Mouse (Mus musculus) G1E-ER4 (cell line): Measurements from ENCODE around the gene Kpnb1. TPM values are rescaled to one million over a fixed set of nuclear protein-coding genes. Genes with fewer than 3 reads are reported as not detected.

ENCODE experiments used
- GATA1 ChIP-seq: IDR thresholded peaks from one replicate; pipeline ENCODE4 v1.8.0; 2012; ENCODE audit warnings: low read length, inconsistent platforms
- polyA plus RNA-seq: library from polyadenylated mRNA; stranded (reverse); fragments of >175 nt; gene quantifications from 2 replicates; pipeline ENCODE4 v1.2.3, GENCODE M21; 2012

The Kpnb1 gene
- polyA plus RNA-seq, result 49.2 and 62.1 TPM in 2 replicates

DNA sequence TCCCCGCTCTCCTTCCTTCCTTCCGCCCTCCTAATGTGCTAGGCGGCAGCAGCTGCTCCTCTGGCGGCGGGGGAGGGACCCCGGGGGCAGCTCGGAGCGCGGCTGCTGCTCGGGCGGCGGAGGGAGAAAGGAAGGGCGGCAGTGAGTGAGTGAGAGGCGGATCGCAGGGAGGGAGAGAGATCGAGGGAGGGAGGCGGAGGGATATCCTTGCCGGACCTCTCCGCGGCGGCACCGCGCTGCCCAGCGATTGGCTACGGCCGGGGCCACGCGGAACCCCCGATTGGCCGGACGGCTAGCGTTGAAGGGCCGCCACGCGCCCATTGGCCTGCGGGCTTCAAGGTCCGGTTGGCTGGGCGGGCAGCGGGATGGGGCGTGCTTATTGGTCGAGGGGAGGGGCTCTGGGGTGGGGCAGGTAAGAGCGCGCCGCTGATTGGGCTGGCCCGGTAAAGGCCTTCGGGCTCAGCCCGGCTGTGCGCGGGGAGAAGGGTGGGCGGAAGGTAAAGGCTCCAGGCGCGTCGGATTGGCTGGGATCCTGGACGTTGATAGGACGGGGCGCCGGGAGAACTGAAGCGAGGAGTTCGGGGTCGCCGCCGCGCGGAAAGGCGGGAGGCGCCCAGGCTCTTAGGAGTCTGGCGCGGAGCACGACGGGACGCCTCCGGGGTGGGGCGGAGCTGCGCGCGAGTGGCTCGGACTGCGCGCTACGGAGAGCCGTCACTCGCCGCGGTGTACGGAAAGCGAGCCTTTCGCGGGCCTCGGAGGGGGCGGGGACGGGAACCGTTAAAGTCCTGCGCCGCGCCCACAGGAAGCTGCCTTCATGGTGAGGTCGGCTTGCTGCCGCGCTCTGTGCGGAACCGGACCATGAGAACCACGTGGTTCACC lies at the start of gene Kpnb1:
Kpnb1 (minus strand) TSS at position 118 of the 879 bp plus-strand sequence.
- no peak for TF ChIP-seq GATA1

DNA sequence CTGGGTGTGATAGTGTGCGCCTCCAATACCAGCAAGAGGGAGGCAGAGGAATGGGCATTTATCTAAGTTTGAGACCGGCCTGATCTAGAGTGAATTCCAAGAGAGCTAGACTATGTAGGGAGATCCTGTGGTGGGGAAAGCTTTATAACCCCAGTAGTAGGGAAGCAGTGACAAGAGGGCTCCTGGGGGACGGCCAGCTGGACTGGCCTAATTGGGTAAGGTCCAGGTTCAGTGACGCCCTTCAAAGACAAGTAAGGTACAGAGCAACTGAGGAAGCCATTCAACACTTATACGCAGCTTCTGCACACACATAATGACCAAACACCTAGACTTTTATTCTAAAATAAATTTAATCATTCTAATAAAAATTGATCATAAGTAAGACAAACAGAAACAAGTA lies 44.8 kb upstream of the Kpnb1 start:
- no peak for TF ChIP-seq GATA1

DNA sequence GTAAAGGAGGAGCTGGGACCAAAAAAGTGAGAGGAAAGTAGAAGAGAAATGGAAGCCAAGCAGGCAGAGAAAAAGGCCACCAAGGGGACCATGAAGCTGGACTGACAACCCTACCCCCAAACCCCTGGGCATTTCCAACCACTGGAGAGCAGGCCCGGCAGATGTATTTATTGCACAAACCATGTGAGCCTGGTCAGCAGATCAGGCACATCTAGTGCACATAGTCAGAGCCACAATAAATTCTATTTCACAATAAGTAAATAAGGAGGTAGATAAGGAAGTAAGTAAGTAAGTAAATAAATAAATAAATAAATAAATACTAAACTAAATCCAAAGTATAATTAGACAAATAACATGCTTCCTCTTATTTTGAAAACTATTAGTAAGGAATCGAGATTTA lies 41.7 kb upstream of the Kpnb1 start:
- no peak for TF ChIP-seq GATA1

DNA sequence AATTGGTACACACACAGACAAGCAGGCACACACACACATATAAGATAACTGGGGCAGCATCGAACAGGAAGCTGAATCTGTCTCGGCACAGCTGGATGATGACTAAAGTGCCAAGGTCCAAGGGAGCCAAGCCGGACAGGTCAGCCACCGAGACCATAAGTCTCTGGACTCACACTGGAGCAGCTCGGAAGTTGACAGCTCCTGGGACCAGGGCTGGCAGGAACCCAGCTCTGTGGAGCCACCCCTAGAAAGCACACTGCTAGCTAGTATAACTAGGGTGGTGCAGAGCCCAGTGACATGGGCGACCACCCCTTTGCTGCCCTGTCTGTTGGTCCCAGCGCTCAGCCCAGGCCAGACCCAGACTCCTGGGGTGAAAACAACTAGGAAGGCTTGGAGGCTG lies 41.3 kb upstream of the Kpnb1 start:
- TF ChIP-seq GATA1, result no peak

DNA sequence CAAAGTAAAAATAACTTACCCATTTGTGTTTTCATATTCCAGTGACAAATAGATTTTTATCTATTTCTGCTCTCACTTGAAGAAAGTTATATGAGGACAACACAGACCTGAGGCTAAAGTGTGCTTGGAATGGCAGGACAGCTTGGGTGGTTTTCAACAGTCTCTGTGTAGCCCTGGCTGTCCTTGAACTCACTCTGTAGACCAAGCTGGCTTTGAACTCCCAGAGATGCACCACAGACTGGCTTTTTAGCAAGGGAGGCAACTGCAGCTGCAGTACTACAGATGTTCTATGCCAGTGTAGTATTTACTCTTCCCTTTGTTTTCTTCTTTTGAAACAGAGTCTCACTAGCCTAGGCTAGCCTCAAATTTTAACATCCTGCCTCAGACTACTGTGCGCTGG lies 38.5 kb upstream of the Kpnb1 start:
- TF ChIP-seq GATA1, result no peak

DNA sequence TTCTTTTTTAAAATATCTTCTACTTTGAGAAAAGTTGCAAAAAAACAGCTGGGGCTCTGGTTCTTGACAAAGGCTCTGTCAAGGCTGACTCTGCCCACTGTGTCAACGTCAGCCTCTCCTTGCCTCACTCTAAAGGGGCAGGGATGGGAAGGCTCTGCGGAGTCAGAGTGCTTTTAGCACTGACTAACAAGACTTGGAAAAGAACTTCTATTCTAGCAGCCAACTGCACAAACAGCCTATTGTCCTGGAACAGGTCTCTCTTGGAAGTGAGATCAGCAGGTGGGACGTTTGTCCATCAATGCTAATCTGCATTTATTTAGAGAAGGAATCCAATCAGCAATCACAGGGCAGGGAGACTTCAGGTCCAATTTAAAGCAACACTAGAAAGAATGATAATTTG lies 35.8 kb upstream of the Kpnb1 start:
- TF ChIP-seq GATA1, result no peak

DNA sequence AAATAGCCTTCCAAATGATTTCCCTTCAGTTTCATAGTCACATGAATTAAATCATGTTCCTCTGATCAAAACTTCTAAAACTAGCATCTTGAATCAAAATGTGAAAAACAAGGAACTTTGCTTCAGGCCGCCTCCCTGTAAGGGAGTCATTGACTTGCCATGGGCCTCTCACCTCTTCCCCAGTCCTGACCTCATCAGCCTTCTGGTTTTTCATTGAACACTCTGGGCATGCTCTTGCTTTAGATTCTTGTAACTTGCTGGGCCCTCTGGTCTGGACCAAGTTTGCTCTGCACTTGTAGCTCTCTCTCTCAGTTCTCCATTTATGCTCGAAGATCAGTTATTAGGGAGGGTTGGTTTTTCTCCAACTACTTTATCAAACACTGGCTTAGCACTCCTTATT lies 33.9 kb upstream of the Kpnb1 start:
- TF ChIP-seq GATA1, result no peak

DNA sequence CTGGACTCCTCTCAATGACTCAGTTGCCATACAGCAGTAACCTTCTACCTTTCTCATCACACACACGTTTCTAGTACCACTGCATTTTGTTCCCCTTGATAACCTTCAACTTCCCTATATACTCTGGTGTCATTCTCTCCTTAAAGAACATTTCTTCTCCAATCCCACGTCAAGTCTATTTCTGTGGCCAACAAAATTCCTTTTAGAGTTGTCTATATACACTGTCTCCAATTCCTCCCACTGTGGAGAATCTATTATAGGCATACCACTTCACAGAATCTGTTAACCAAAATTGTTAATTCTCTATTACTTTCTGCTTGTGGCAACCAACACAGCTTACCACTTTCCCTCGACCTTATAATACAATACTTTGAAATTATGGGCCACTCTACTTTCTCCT lies 32.5 kb upstream of the Kpnb1 start:
- TF ChIP-seq GATA1, result no peak

DNA sequence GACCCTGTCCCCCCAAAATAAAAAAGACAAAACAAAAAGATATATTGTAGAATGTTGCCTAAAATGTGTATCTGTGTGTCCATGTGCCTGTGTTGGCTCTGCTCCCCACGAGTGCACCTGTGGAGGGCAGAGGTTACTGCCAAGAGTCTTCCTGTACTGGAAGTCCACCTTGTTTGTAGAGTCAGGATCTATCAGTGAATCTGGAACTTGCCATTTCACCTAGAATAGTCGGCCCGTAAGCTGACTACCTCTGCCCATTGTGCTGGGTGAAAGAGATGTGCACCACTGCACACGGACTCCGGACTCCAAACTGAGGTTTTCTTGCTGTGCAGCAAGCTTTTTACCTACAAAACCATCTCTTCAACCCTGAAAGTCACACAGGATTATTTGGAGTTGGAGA lies 26.7 kb upstream of the Kpnb1 start:
- no peak for TF ChIP-seq GATA1

DNA sequence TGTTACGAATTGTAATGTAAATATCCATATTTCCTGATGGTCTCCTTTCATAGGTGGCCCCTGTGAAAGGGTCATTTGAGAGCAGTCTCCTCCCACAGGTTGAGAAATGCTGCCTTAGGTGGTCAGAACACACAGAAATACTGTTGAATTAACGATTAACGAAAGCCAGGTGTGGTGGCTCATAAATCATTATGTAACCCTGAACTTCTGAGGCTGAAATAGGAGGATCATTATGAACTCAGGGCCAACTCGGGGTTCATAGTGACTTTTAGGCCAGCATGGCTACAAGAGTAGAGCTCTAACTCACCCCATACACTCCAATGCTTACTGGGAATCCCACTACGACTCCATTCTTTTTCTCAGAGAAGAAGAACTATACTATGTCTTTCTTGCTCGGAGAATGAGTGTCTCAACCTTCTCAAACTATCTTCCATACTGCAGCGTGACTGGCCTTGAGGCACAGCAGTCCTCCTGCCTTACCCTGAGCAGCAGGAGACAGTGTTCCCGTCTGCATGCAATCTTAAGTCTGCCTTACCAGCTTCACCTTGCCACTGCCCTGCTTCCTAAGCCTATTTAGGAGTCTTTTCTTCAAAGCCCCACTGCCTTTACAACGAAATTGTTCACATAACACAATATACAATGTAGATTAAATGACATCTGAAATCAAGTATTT lies 23.2 kb upstream of the Kpnb1 start:
- no peak for TF ChIP-seq GATA1

DNA sequence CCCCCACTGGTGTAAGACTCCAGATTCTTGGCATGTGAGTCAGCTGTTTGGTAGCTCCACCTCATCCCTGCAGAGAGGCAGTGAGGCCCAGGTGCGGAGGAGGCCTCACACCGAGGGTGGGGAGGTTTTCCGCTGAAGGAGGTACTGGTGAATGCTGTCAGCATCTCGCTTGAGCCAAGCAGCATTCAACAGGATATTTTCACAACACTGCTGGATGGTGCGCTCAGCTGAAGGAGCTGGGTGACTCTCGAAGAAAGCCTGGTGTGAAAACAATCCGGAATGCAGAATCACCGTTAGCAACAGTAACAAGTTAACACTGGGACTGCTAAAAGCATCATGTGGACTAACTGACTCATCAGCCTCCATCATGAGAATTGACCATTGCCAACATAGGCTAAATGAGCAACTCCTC lies 19.3 kb upstream of the Kpnb1 start:
- TF ChIP-seq GATA1, result no peak

DNA sequence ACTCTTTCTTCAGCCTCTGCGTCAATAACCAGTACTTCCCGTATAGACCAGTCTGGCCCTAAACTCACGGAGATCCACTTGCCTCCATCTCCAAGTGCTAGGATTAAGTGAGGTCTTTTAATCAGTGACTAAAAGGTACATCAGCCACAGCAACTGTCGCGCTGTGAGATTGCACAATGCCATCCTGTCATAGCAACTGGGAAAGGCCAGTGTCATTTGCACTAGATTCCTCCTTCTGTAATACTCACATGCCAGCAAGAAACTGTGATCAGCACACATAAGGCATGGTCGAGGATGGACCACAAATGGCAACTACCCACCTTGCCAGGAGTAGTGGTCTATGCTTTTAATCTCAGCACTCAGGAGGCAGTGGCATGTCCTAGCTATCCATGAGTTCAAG lies 11.8 kb upstream of the Kpnb1 start:
- no peak for TF ChIP-seq GATA1

DNA sequence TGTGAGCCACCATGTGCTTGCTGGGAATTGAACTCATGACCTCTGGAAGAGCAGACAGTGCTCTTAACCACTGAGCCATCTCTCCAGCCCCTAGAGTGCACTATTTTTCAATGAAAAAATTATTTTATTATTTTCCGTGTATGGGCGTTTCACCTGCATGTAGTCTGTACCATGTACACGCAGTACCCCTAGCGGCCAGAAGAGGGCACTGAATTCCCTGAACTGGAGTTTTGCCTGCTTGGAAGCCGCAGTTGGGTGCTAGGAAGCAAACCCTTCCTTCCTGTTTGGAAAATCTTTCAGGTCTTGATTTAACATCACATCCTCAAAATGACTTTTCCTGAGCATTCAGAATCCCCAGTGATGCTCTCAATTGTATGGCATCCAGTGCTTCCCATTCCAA lies 10.9 kb upstream of the Kpnb1 start:
- TF ChIP-seq GATA1, result no peak

DNA sequence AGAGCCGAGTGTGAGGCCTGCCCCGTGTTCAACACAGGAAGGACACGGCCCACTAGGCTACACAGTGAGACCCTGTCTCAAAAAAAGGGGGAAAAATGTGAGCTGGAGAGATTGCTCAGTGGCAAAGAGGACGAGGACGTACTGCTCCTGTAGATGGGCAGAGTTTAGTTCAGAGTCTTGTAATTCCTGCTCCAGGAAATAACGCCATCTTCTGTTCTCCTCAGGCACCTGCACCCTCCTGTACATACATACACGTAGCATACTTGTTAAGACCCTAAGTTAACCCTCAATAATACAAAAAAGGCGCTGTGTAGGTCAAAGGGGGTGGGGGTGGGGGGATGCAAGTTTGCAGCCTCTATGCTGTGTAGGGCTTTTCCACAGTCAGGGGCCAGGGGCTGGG lies 9.3 kb upstream of the Kpnb1 start:
- TF ChIP-seq GATA1, result no peak

DNA sequence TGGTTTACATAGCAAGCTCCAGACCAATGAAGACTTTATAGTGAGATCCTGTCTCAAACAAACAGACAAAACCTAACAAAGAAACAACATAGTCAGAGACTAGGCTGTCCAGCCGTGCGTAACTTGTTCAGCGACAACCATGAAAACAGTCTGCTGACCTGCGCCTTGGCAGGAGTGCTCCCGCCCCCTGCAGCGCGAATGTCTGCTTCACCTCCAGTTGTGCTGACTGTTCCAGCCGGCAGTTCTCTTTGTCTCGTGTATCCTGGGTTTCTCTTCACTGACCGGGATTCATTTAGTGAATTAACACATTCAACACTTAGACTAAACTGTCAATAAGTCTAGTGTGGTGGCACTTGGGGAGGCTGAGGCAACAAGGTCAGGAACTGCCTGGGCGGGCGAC lies 8.9 kb upstream of the Kpnb1 start:
- no peak for TF ChIP-seq GATA1

DNA sequence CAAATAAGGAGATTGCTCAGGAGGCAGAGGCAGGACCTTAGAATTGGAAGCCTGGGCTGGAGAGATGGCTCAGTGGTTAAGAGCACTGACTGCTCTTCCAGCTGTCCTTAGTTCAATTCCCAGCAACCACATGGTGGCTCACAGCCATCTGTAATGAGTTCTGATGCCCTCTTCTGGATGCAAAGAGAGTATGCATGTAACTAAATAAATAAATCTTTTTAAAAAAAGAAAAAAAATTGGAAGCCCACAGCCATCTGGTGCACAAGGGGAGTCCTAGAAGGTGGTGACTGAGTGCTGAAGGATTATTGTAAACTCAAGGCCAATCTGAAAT lies 4.9 kb upstream of the Kpnb1 start:
- TF ChIP-seq GATA1, result no peak

DNA sequence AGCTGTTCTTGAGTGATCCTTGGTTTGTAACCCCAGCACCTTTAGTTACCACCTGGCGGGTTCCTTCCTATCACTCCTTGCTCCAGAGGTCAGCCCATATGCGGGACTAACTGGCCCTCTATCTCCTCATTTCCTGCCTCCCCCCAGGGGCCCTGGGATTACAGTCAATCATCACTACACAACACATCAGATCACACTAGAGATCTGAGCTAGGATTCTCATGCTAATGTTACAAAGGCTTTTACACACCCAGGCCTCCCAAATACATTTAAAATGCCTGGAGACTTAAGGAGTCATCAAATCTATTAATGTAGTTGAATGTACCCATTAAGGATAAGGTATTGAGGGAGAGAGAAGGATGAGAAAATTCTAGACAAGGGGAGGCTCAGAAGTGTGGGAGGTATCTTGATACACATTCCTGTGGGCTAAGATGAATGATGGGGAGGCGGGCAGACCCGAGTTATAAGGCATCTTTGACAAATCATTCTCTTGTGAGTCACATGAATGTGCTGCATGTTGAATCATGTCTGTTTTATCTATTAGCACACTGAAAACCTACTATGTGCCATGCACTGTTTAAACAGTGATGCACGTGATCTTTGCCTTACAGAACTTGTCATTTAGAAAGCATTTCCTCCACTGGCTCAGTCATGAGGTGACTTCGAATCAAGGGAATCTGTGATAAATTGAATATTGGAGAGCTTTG lies 4.4 kb upstream of the Kpnb1 start:
- TF ChIP-seq GATA1, result no peak

DNA sequence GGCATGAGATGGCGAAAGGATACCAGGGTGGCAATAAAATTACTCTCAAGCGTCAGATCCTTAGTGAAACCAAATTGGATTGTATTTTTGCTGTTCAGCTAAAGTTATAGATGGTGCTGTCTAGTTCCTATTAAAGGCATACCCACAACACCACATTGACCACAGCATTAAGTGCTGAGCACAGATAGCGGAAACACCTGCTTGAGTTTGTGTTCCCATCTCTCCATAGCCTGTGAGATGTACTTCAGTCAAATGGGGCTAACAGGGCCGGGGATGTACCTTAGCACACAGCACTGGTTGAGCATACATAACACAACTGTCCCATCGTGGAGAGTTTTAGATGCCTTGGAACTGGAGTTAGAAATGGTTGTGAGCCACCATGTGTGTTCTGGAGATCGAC lies 3.3 kb upstream of the Kpnb1 start:
- no peak for TF ChIP-seq GATA1
